Mouse (Mus musculus): Measurements from ENCODE around the gene Cdon. TPM values are rescaled to one million over a fixed set of nuclear protein-coding genes. Genes with fewer than 3 reads are reported as not detected.

The Cdon gene
- polyA plus RNA-seq, 1 experiment from 2014 or later, result 11.7 TPM

GRCm38 (mm10) chr9:35541024-35541423, 120.1 kb downstream of the Cdon start:
- Histone ChIP-seq H3K4me3 (no peak overlapping the region), H3K27me3 (ENCODE audit: insufficient read depth, poor library complexity, severe bottlenecking) (peaks cover 7% of the 10 kb centered on the region; the same call in 1 of the 2 replicates), H3K27ac (no peak overlapping the region), H3K4me1 (replicated peaks) (peaks cover 19% of the 10 kb centered on the region), H3K9me3 (no peaks in the 10 kb centered on the region), H3K36me3 (0 out of 2 replicates have a peak, but pooled peaks cover 5% of the 10 kb centered on the region)
- 80% methylated on average over 5 of the region's 5 CpGs for WGBS
- no peak for DNase-seq (ENCODE audit: low spot score)

GRCm38 (mm10) chr9:35541488-35541887, 120.6 kb downstream of the Cdon start:
- Histone ChIP-seq H3K27me3 (ENCODE audit: insufficient read depth, poor library complexity, severe bottlenecking) (peaks cover 7% of the 10 kb centered on the region; the same call in 1 of the 2 replicates), H3K4me3 (no peak overlapping the region), H3K27ac (no peak overlapping the region), H3K9me3 (no peaks in the 10 kb centered on the region), H3K36me3 (0 out of 2 replicates have a peak, but pooled peaks cover 5% of the 10 kb centered on the region), H3K4me1 (replicated peaks) (peaks cover 19% of the 10 kb centered on the region)
- 11% methylated on average over 6 of the region's 6 CpGs for WGBS
- peak; percentile 85 for DNase-seq (ENCODE audit: low spot score)

GRCm38 (mm10) chr9:35541941-35542340, 121.0 kb downstream of the Cdon start:
- Histone ChIP-seq H3K4me1 (replicated peaks) (peaks cover 19% of the 10 kb centered on the region), H3K27ac (no peak overlapping the region), H3K27me3 (ENCODE audit: insufficient read depth, poor library complexity, severe bottlenecking) (peaks cover 7% of the 10 kb centered on the region; the same call in 1 of the 2 replicates), H3K4me3 (no peak overlapping the region), H3K9me3 (no peaks in the 10 kb centered on the region), H3K36me3 (0 out of 2 replicates have a peak, but pooled peaks cover 5% of the 10 kb centered on the region)
- DNase-seq (ENCODE audit: low spot score), result no peak
- 72% methylated on average over 6 of the region's 6 CpGs for WGBS

- no peak overlapping the region for H3K27ac ChIP-seq
- DNase-seq (ENCODE audit: low spot score), result no peak
- peaks cover 13% of the 10 kb centered on the region; the same call in 1 of the 2 replicates for H3K4me1 ChIP-seq (replicated peaks)
- 86% methylated on average over 14 of the region's 14 CpGs for whole genome bisulfite sequencing
- H3K36me3 ChIP-seq, result 0 out of 2 replicates have a peak, but pooled peaks cover 5% of the 10 kb centered on the region
- peaks cover 7% of the 10 kb centered on the region; the same call in 1 of the 2 replicates for H3K27me3 ChIP-seq (ENCODE audit: insufficient read depth, poor library complexity, severe bottlenecking)
- H3K9me3 ChIP-seq, result no peaks in the 10 kb centered on the region
- H3K4me3 ChIP-seq, result no peak overlapping the region
Observed at GRCm38 (mm10) chr9:35543099-35543860, 122.4 kb downstream of the Cdon start.

GRCm38 (mm10) chr9:35544666-35545065, 123.7 kb downstream of the Cdon start:
- Histone ChIP-seq H3K9me3 (no peaks in the 10 kb centered on the region), H3K27ac (no peak overlapping the region), H3K36me3 (0 out of 2 replicates have a peak, but pooled peaks cover 5% of the 10 kb centered on the region), H3K27me3 (ENCODE audit: insufficient read depth, poor library complexity, severe bottlenecking) (peaks cover 7% of the 10 kb centered on the region; the same call in 1 of the 2 replicates), H3K4me3 (no peak overlapping the region), H3K4me1 (replicated peaks) (no peaks in the 10 kb centered on the region)
- DNase-seq (ENCODE audit: low spot score), result no peak
- 74% methylated on average over 2 of the region's 2 CpGs for WGBS

- Histone ChIP-seq H3K36me3 (0 out of 2 replicates have a peak, but pooled peaks cover 5% of the 10 kb centered on the region), H3K27me3 (ENCODE audit: insufficient read depth, poor library complexity, severe bottlenecking) (peaks cover 7% of the 10 kb centered on the region; the same call in 1 of the 2 replicates), H3K9me3 (no peaks in the 10 kb centered on the region), H3K4me3 (no peak overlapping the region), H3K4me1 (replicated peaks) (no peaks in the 10 kb centered on the region), H3K27ac (no peak overlapping the region)
- WGBS, result 74% methylated on average over 12 of the region's 12 CpGs
- DNase-seq (ENCODE audit: low spot score), result no peak
Observed at GRCm38 (mm10) chr9:35545704-35546103, 124.8 kb downstream of the Cdon start.

- Histone ChIP-seq H3K4me3 (no peak overlapping the region), H3K4me1 (replicated peaks) (no peaks in the 10 kb centered on the region), H3K9me3 (no peaks in the 10 kb centered on the region), H3K27me3 (ENCODE audit: insufficient read depth, poor library complexity, severe bottlenecking) (peaks cover 4% of the 10 kb centered on the region; the same call in 1 of the 2 replicates), H3K36me3 (0 out of 2 replicates have a peak, but pooled peaks cover 5% of the 10 kb centered on the region), H3K27ac (no peak overlapping the region)
- 87% methylated on average over 9 of the region's 9 CpGs for WGBS
- no peak for DNase-seq (ENCODE audit: low spot score)
Observed at GRCm38 (mm10) chr9:35546745-35547144, 125.8 kb downstream of the Cdon start.

- Histone ChIP-seq H3K27me3 (ENCODE audit: insufficient read depth, poor library complexity, severe bottlenecking) (no peaks in the 10 kb centered on the region), H3K36me3 (0 out of 2 replicates have a peak, but pooled peaks cover 5% of the 10 kb centered on the region), H3K9me3 (no peaks in the 10 kb centered on the region), H3K4me1 (replicated peaks) (no peaks in the 10 kb centered on the region), H3K4me3 (no peak overlapping the region), H3K27ac (no peak overlapping the region)
- no peak for DNase-seq (ENCODE audit: low spot score)
- 85% methylated on average over 9 of the region's 9 CpGs for WGBS
Observed at GRCm38 (mm10) chr9:35548455-35548854, 127.5 kb downstream of the Cdon start.

- Histone ChIP-seq H3K36me3 (peaks cover 9% of the 10 kb centered on the region), H3K4me1 (replicated peaks) (peaks cover 21% of the 10 kb centered on the region), H3K27ac (no peak overlapping the region), H3K4me3 (no peak overlapping the region), H3K9me3 (no peaks in the 10 kb centered on the region), H3K27me3 (ENCODE audit: insufficient read depth, poor library complexity, severe bottlenecking) (peaks cover 18% of the 10 kb centered on the region)
- WGBS, result 82% methylated on average over 12 of the region's 12 CpGs
- DNase-seq (ENCODE audit: low spot score), result no peak
Observed at GRCm38 (mm10) chr9:35556494-35557102, 135.7 kb downstream of the Cdon start.

Other genes with a start within 250 kb of the Cdon start
- gene Dcps, start 245.1 kb upstream of the Cdon start, polyA plus RNA-seq (2016; fragmentation: Nextera tagmentation; extraction: Ambion mirVana), result 99.8 and 101 TPM in 2 replicates
- gene Srpr, start 221.0 kb upstream of the Cdon start, polyA plus RNA-seq (2016; fragmentation: Nextera tagmentation; extraction: Ambion mirVana), result 77.4 and 82.8 TPM in 2 replicates
- 15.6 and 19.9 TPM in 2 replicates for gene Tirap, start 220.8 kb upstream of the Cdon start, polyA plus RNA-seq (2016; fragmentation: Nextera tagmentation; extraction: Ambion mirVana)
- gene Foxred1, start 210.1 kb upstream of the Cdon start, polyA plus RNA-seq (2016; fragmentation: Nextera tagmentation; extraction: Ambion mirVana), result 46.7 and 50.5 TPM in 2 replicates
- 66.6 and 71.0 TPM in 2 replicates for gene Fam118b, start 153.3 kb upstream of the Cdon start, polyA plus RNA-seq (2016; fragmentation: Nextera tagmentation; extraction: Ambion mirVana)
- gene Rpusd4, start 153.3 kb upstream of the Cdon start, polyA plus RNA-seq (2016; fragmentation: Nextera tagmentation; extraction: Ambion mirVana), result 27.5 and 30.8 TPM in 2 replicates
- gene Gm1113, start 97.1 kb downstream of the Cdon start, polyA plus RNA-seq (2016; fragmentation: Nextera tagmentation; extraction: Ambion mirVana), result not detected in 2 replicates
- 7.3 and 8.1 TPM in 2 replicates for gene Ddx25, start 137.4 kb downstream of the Cdon start, polyA plus RNA-seq (2016; fragmentation: Nextera tagmentation; extraction: Ambion mirVana)
- 15.8 and 17.8 TPM in 2 replicates for gene Pus3, start 137.5 kb downstream of the Cdon start, polyA plus RNA-seq (2016; fragmentation: Nextera tagmentation; extraction: Ambion mirVana)
- gene Pate2, start 149.2 kb downstream of the Cdon start, polyA plus RNA-seq (2016; fragmentation: Nextera tagmentation; extraction: Ambion mirVana), result 1.5 and 1.7 TPM in 2 replicates
- 24.2 and 26.8 TPM in 2 replicates for gene Hyls1, start 149.3 kb downstream of the Cdon start, polyA plus RNA-seq (2016; fragmentation: Nextera tagmentation; extraction: Ambion mirVana)
- not detected in 2 replicates for gene Pate4, start 190.8 kb downstream of the Cdon start, polyA plus RNA-seq (2016; fragmentation: Nextera tagmentation; extraction: Ambion mirVana)
- gene Pate3, start 227.1 kb downstream of the Cdon start, polyA plus RNA-seq (2016; fragmentation: Nextera tagmentation; extraction: Ambion mirVana), result not detected in 2 replicates

All from hindbrain, embryonic 10.5 days (tissue).